Mouse (Mus musculus) small intestine, adult 2 months (tissue): Measurements from ENCODE around the gene Ccndbp1. TPM values are rescaled to one million over a fixed set of nuclear protein-coding genes. Genes with fewer than 3 reads are reported as not detected.

ENCODE experiments used
- H3K27ac ChIP-seq: fragments of 200-500 bp; 2 replicates; pipeline ENCODE4 v1.5.1; 2012; ENCODE audit warnings: low read depth, low read length, control low read depth, inconsistent platforms; ENCODE audit not compliant: insufficient read depth
- H3K27me3 ChIP-seq: fragments of 200-500 bp; 2 replicates; pipeline ENCODE4 v1.6.1; 2012; ENCODE audit warnings: mild to moderate bottlenecking, moderate library complexity, low read length, inconsistent platforms; ENCODE audit not compliant: control insufficient read depth, insufficient read depth
- H3K36me3 ChIP-seq: fragments of 200-500 bp; 2 replicates; pipeline ENCODE4 v1.6.1; 2012; ENCODE audit warnings: mild to moderate bottlenecking, low read length, control low read depth, inconsistent platforms; ENCODE audit not compliant: control insufficient read depth, insufficient read depth
- H3K4me1 ChIP-seq: fragments of 200-500 bp; 2 replicates; pipeline ENCODE4 v1.6.1; 2012; ENCODE audit warnings: low read length, inconsistent platforms, mixed read lengths; ENCODE audit not compliant: control insufficient read depth, insufficient read depth, insufficient read length
- H3K4me3 ChIP-seq: fragments of 200-500 bp; 2 replicates; pipeline ENCODE4 v1.5.1; 2012; ENCODE audit warnings: low read depth, mild to moderate bottlenecking, control low read depth, inconsistent platforms, low read length, moderate library complexity
- CTCF ChIP-seq: fragments of 200-500 bp; IDR thresholded peaks from 2 replicates; pipeline ENCODE4 v1.5.1; 2012; ENCODE audit warnings: low read depth, mild to moderate bottlenecking, control low read depth, inconsistent platforms, low read length, moderate library complexity, mixed read lengths; ENCODE audit not compliant: insufficient replicate concordance, insufficient read length; ENCODE audit errors: extremely low read depth
- POLR2A ChIP-seq: fragments of 200-500 bp; IDR thresholded peaks from 2 replicates; pipeline ENCODE4 v1.6.1; 2012; ENCODE audit warnings: low read depth, mild to moderate bottlenecking, control low read depth, inconsistent platforms, low read length, moderate library complexity
- WGBS: fragments of 180-500 bp; shearing (Covaris S2); methylation state at CpG from one replicate; pipeline ENCODE4 v1.1.7; 2018; 5-methylcytosine and 5-hydroxymethylcytosine counted together
- polyA plus RNA-seq: library from polyadenylated mRNA; depleted of rRNA; stranded (reverse); fragments of >200 nt; gene quantifications from 2 replicates; pipeline ENCODE4 v1.2.3, GENCODE M21; 2012; rRNA removed

The Ccndbp1 gene
- polyA plus RNA-seq, 1 experiment: 9.8 TPM

DNA sequence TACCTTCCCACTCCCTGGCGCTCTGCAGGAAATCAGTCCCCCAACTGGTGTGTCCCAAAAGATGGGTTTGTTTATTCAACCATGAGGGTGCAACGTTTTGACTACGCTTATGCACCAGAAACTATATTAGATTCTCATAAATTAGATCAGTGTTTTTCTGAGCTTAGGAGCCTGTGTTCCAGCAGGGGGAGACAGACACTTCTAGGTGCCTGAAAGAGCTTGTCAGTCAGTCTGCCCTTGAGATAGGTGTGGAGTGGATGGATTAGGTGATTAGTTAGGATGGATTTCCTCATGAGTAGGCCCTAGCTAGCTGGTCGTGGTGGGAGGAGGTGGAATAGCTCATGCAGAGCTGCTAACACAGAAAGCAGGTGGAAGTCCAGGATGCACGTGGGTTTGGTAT, 32.9 kb downstream of the Ccndbp1 start:
- no peak overlapping the region for H3K27ac ChIP-seq
- no peaks in the 10 kb centered on the region for H3K27me3 ChIP-seq
- H3K36me3 ChIP-seq: no peaks in the 10 kb centered on the region
- H3K4me1 ChIP-seq: no peaks in the 10 kb centered on the region
- no peak overlapping the region for H3K4me3 ChIP-seq
- WGBS: 30% methylated on average over 5 of the region's 5 CpGs
- TF ChIP-seq CTCF: no peak

- no peaks in the 10 kb centered on the region for H3K36me3 ChIP-seq
- H3K27me3 ChIP-seq: no peaks in the 10 kb centered on the region
- TF ChIP-seq POLR2A (no peak), CTCF (no peak)
- WGBS: 78% methylated on average over 4 of the region's 4 CpGs
- H3K27ac ChIP-seq: no peak overlapping the region
- no peaks in the 10 kb centered on the region for H3K4me1 ChIP-seq
- H3K4me3 ChIP-seq: no peak overlapping the region
These were observed 37.5 kb downstream of the Ccndbp1 start for GRCm38 (mm10) chr2:121045653-121046052.

GRCm38 (mm10) chr2:121052176-121052575, 44.0 kb downstream of the Ccndbp1 start:
- WGBS: 82% methylated on average over 5 of the region's 5 CpGs
- H3K36me3 ChIP-seq: no peaks in the 10 kb centered on the region
- H3K4me3 ChIP-seq: no peak overlapping the region
- no peak for TF ChIP-seq CTCF
- TF ChIP-seq POLR2A: no peak
- no peaks in the 10 kb centered on the region for H3K4me1 ChIP-seq
- H3K27me3 ChIP-seq: no peaks in the 10 kb centered on the region
- H3K27ac ChIP-seq: no peak overlapping the region

- H3K4me1 ChIP-seq: no peaks in the 10 kb centered on the region
- TF ChIP-seq CTCF (no peak), POLR2A (no peak)
- H3K4me3 ChIP-seq: no peak overlapping the region
- no peaks in the 10 kb centered on the region for H3K36me3 ChIP-seq
- no peaks in the 10 kb centered on the region for H3K27me3 ChIP-seq
- WGBS: 37% methylated on average over 2 of the region's 2 CpGs
- no peak overlapping the region for H3K27ac ChIP-seq
These were observed 45.9 kb downstream of the Ccndbp1 start for GRCm38 (mm10) chr2:121054060-121054459.

GRCm38 (mm10) chr2:121055915-121056314, 47.7 kb downstream of the Ccndbp1 start:
- Histone ChIP-seq H3K27me3 (no peaks in the 10 kb centered on the region), H3K27ac (no peak overlapping the region), H3K4me3 (no peak overlapping the region), H3K4me1 (no peaks in the 10 kb centered on the region), H3K36me3 (no peaks in the 10 kb centered on the region)
- TF ChIP-seq POLR2A (no peak), CTCF (no peak)
- 76% methylated on average over 6 of the region's 6 CpGs for WGBS

DNA sequence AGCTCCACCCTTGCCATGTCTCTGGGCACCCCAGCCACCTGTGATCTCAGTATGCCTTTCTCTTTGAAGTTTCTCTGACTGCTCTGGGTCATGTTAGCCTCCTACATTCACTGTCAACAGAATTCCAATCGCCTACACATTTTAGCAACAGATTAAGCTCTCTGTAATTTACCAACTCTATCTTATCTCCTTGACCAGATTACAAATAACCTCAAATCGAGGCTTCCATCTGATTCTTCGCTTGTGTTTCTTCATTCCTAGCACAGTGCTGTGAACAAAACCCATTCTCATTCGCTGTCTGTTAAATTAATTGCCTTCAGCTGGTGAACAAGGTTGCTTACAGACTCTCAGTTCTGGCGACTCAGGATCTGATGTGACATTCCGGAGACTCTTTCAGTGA, 49.8 kb downstream of the Ccndbp1 start:
- WGBS: 42% methylated on average over 6 of the region's 6 CpGs

GRCm38 (mm10) chr2:121061315-121061714, 53.1 kb downstream of the Ccndbp1 start:
- Histone ChIP-seq H3K27ac (no peak overlapping the region), H3K27me3 (no peaks in the 10 kb centered on the region), H3K36me3 (no peaks in the 10 kb centered on the region), H3K4me3 (no peak overlapping the region), H3K4me1 (no peaks in the 10 kb centered on the region)
- 31% methylated on average over 2 of the region's 2 CpGs for WGBS
- TF ChIP-seq CTCF (no peak), POLR2A (no peak)

More for the DNA sequence above, 49.8 kb downstream of the Ccndbp1 start:
- H3K4me1 ChIP-seq: no peaks in the 10 kb centered on the region
- H3K4me3 ChIP-seq: no peak overlapping the region
- no peaks in the 10 kb centered on the region for H3K36me3 ChIP-seq
- H3K27me3 ChIP-seq: no peaks in the 10 kb centered on the region
- TF ChIP-seq POLR2A (no peak), CTCF (no peak)
- no peak overlapping the region for H3K27ac ChIP-seq

Other genes starting within 250 kb of the Ccndbp1 start
- 12.9 and 19.8 TPM in 2 replicates for gene Cdan1, start 158.3 kb upstream of the Ccndbp1 start, polyA plus RNA-seq
- gene Ttbk2, start 157.8 kb upstream of the Ccndbp1 start, polyA plus RNA-seq: 1.5 and 1.6 TPM in 2 replicates
- 6.1 and 12.1 TPM in 2 replicates for gene Ubr1, start 37.7 kb upstream of the Ccndbp1 start, polyA plus RNA-seq
- 2.3 and 5.1 TPM in 2 replicates for gene Tmem62, start 31.4 kb upstream of the Ccndbp1 start, polyA plus RNA-seq
- 0.15 and 0.38 TPM in 2 replicates for gene Epb42, start 28.7 kb downstream of the Ccndbp1 start, polyA plus RNA-seq
- 0.15 and 0.24 TPM in 2 replicates for gene Tgm5, start 77.4 kb downstream of the Ccndbp1 start, polyA plus RNA-seq
- not detected in 2 replicates for gene Tgm7, start 101.4 kb downstream of the Ccndbp1 start, polyA plus RNA-seq
- 0.38 and 1.3 TPM in 2 replicates for gene Adal, start 132.0 kb downstream of the Ccndbp1 start, polyA plus RNA-seq
- 5.5 and 7.9 TPM in 2 replicates for gene Lcmt2, start 132.2 kb downstream of the Ccndbp1 start, polyA plus RNA-seq
- 8.1 and 14.1 TPM in 2 replicates for gene Tubgcp4, start 162.3 kb downstream of the Ccndbp1 start, polyA plus RNA-seq
- gene Zscan29, start 162.7 kb downstream of the Ccndbp1 start, polyA plus RNA-seq: 1.2 and 2.5 TPM in 2 replicates